Mouse (Mus musculus) hematopoietic stem cell, adult 5-6 weeks (primary cell): Measurements from ENCODE around the gene Olfr1373. TPM values are rescaled to one million over a fixed set of nuclear protein-coding genes. Genes with fewer than 3 reads are reported as not detected.
"Not testable (repeated sequence)": the region's sequence is repeated elsewhere in the genome, so short reads cannot be mapped to it uniquely, and the experiment has no call there.

Experiments used
- ATAC-seq, 2 experiments: fragments of 125-278 bp in 1 of 2; replicated peaks in 1 of 2; 2 replicates each; pipeline ENCODE4 v1.8.0; 2016 to 2017; ENCODE audit warnings: inconsistent platforms in 2 of 2, mild to moderate bottlenecking in 2 of 2, moderate number of reproducible peaks in 2 of 2, low read depth in 1 of 2, moderate TSS enrichment in 1 of 2; ENCODE audit not compliant: low FRiP score in 2 of 2, poor library complexity in 2 of 2, severe bottlenecking in 2 of 2, insufficient read depth in 1 of 2, low TSS enrichment in 1 of 2
- total RNA-seq: library from RNA; stranded (forward); fragments of 172-1452, 232-1000 nt; gene quantifications from 2 replicates; pipeline ENCODE4 v1.2.3, GENCODE M21; 2017

Olfr1373 gene
- total RNA-seq, 1 experiment from 2014 or later = not detected

GRCm38 (mm10) chr11:52116117-52116516 is 29.2 kb downstream of the Olfr1373 start:
- ATAC-seq = not testable (repeated sequence)

GRCm38 (mm10) chr11:52115479-52115878 is 29.8 kb downstream of the Olfr1373 start:
- ATAC-seq = no peak

GRCm38 (mm10) chr11:52109421-52109820 is 35.9 kb downstream of the Olfr1373 start:
- ATAC-seq = no peak

GRCm38 (mm10) chr11:52108796-52109195 is 36.5 kb downstream of the Olfr1373 start:
- no peak for ATAC-seq

GRCm38 (mm10) chr11:52106438-52106837 is 38.9 kb downstream of the Olfr1373 start:
- no peak for ATAC-seq

- ATAC-seq = no peak
These were observed 39.3 kb downstream of the Olfr1373 start for GRCm38 (mm10) chr11:52106037-52106436.

GRCm38 (mm10) chr11:52105503-52105902 is 39.8 kb downstream of the Olfr1373 start:
- no peak for ATAC-seq

- no peak for ATAC-seq
These were observed 42.4 kb downstream of the Olfr1373 start for GRCm38 (mm10) chr11:52102977-52103376.

GRCm38 (mm10) chr11:52099771-52100219 is 45.5 kb downstream of the Olfr1373 start:
- 0 out of 4 replicates have a peak, but pooled peaks of 1 of the 2 experiments have one; percentile 3 for ATAC-seq

GRCm38 (mm10) chr11:52099031-52099761 is 46.1 kb downstream of the Olfr1373 start:
- ATAC-seq = peak in 1 of 2 experiments; percentile 23; a peak in 2 of 4 replicates

GRCm38 (mm10) chr11:52098398-52098946 is 46.9 kb downstream of the Olfr1373 start, which contains the start of gene Ppp2ca:
Gene Ppp2ca (plus strand): TSS chr11:52098681.
- ATAC-seq = peak; percentile 98

- ATAC-seq = no peak
These were observed 47.7 kb downstream of the Olfr1373 start for GRCm38 (mm10) chr11:52097596-52097995.

- no peak for ATAC-seq
These were observed 48.3 kb downstream of the Olfr1373 start for GRCm38 (mm10) chr11:52097016-52097415.

Other genes starting within 250 kb of the Olfr1373 start
- gene Cdkn2aipnl, start 177.9 kb downstream of the Olfr1373 start, total RNA-seq = 47.6 and 63.6 TPM in 2 replicates
- 136 and 151 TPM in 2 replicates for gene Ube2b, start 144.8 kb downstream of the Olfr1373 start, total RNA-seq
- gene Cdkl3, start 141.3 kb downstream of the Olfr1373 start, total RNA-seq = 7.8 and 12.5 TPM in 2 replicates
- 119 and 138 TPM in 2 replicates for gene Ppp2ca, start 46.8 kb downstream of the Olfr1373 start, total RNA-seq
- not detected in 2 replicates for gene Olfr1371, start 68.5 kb upstream of the Olfr1373 start, total RNA-seq
- gene Skp1a, start 86.5 kb upstream of the Olfr1373 start, total RNA-seq = 351 and 360 TPM in 2 replicates
- 1.1 and 1.4 TPM in 2 replicates for gene Tcf7, start 137.5 kb upstream of the Olfr1373 start, total RNA-seq
- gene Vdac1, start 215.3 kb upstream of the Olfr1373 start, total RNA-seq = 173 and 192 TPM in 2 replicates